10 mouse cellular contexts compared by ENCODE assay signal in the genomic region with DNA sequence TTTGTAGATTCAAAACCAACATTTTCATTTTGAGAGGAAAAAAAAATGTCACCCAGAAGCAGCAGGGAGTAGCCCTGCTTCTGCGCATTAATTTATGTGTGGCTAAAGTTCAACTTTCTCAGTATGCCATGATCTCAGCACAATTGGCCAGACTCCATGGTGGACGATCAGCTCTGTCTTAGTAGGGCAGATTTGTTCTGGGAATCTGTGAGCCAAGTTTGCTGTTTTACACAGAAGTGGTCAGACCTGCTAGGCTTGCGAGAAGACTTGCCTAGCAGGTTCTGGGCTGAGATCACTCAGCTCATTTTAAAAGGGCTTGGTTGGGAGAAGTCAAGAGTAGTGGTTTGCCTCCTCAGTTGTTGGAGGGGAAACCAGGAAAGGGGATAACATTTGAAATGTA. TPM values are rescaled to one million over a fixed set of nuclear protein-coding genes. Genes with fewer than 3 reads are reported as not detected.
DNase-seq lines count a peak whose midpoint lies in the region; ATAC-seq and TF ChIP-seq lines count a peak whose summit lies in the region.
"Had no signal": no experiment of that assay in that cellular context is flagged by ENCODE, and none has a peak within 500 bp of the region (broad histone marks: within the 10 kb centered on the region; RNA-seq: fewer than 3 reads in every experiment).

No protein-coding gene starts in this region.

- ATAC-seq in granulocyte monocyte progenitor cell, adult 5-6 weeks (replicated peaks; ENCODE audit: poor library complexity, severe bottlenecking) = no peak

- H3K36me3 ChIP-seq in small intestine, adult 2 months (ENCODE audit: control insufficient read depth, insufficient read depth, low read length) = no peaks in the 10 kb centered on the region
- H3K36me3 ChIP-seq: heart, embryonic 12.5 days had no signal

- no peak for TF ChIP-seq CTCF in small intestine, adult 2 months (IDR thresholded peaks at IDR 0.05; ENCODE audit: extremely low read depth, insufficient read length, insufficient replicate concordance, low read depth, low read length)

- H3K27ac ChIP-seq in small intestine, adult 2 months (ENCODE audit: insufficient read depth, low read depth, low read length) = 0 out of 2 replicates have a peak overlapping the region, but pooled peaks have one; percentile 6
- H3K27ac ChIP-seq: left cerebral cortex, adult 2 months had no signal

- no peak overlapping the region for H3K4me3 ChIP-seq in small intestine, adult 2 months (ENCODE audit: low read depth, low read length)
- H3K4me3 ChIP-seq: heart, embryonic 12.5 days; left cerebral cortex, adult 2 months had no signal

- H3K27me3 ChIP-seq in small intestine, adult 2 months (ENCODE audit: control insufficient read depth, insufficient read depth, low read length) = no peaks in the 10 kb centered on the region

- no peak for TF ChIP-seq POLR2A in small intestine, adult 2 months (IDR thresholded peaks at IDR 0.05; ENCODE audit: low read depth, low read length)

- peak; percentile 18 to 23 for DNase-seq in heart, postnatal 10 days
- no peak for DNase-seq in heart, postnatal 25 days (ENCODE audit: low spot score)
- DNase-seq in adrenal gland, postnatal 25 days = peak; percentile 42
- peak; percentile 57 for DNase-seq in kidney, postnatal 10 days
- DNase-seq in cerebellum, postnatal 4 days (ENCODE audit: low spot score in 2 of 2) = no peak
- DNase-seq in right cerebral cortex, adult 18-20 months = no peak

- intact Hi-C loops in heart, postnatal 10 days (cut with DNase I) = no loop called here
- intact Hi-C loops in heart, postnatal 25 days (cut with DNase I) = no loop called here

- WGBS in small intestine, adult 2 months = 19% methylated on average over 3 of the region's 3 CpGs

- H3K4me1 ChIP-seq in small intestine, adult 2 months (ENCODE audit: control insufficient read depth, insufficient read depth, insufficient read length, low read length) = peaks cover 5% of the 10 kb centered on the region; the same call in 1 of the 2 replicates
- H3K4me1 ChIP-seq: heart, embryonic 12.5 days had no signal

RNA-seq across cellular contexts. Expression of a gene that starts 49.5 kb away (rescaled TPM):
- total RNA-seq in heart, postnatal 10 days (2021) = under 1 TPM; 0.55 to 0.87 TPM
- under 1 TPM; 0.65 to 0.87 TPM for total RNA-seq in heart, postnatal 25 days (2021)
- 4.9 TPM in 2 replicates for total RNA-seq in adrenal gland, postnatal 25 days (2021)
- polyA plus RNA-seq in small intestine, adult 2 months (2012; rRNA removed) = 136 and 280 TPM in 2 replicates
- total RNA-seq in granulocyte monocyte progenitor cell, adult 5-6 weeks (2014; fragmentation: Nextera tagmentation) = not detected in 2 replicates
- not detected in 2 replicates for total RNA-seq in granulocyte monocyte progenitor cell, adult 5-6 weeks (2017)

Comparison
In these comparisons a context has a peak if more than half of its experiments do, and no peak if none do; other contexts are left out.
1. DNase-seq: peak in heart, postnatal 10 days (2 of 2), adrenal gland, postnatal 25 days (single experiment) and kidney, postnatal 10 days (single experiment); none in heart, postnatal 25 days (single experiment), cerebellum, postnatal 4 days (0 of 2) and right cerebral cortex, adult 18-20 months (single experiment).